Mouse (Mus musculus): ENCODE measurements around the gene Slc36a2.

Slc36a2 gene

GRCm38 (mm10) chr11:55184733-55185291 is at the start of gene Slc36a2:
TSS of gene Slc36a2 (minus strand) at chr11:55185077.
- no peak for DNase-seq (ENCODE audit: low read depth, low spot score)

- DNase-seq (ENCODE audit: low read depth, low spot score) = no peak
Measured at GRCm38 (mm10) chr11:55234288-55234687, 49.4 kb upstream of the Slc36a2 start.

GRCm38 (mm10) chr11:55231034-55231433 is 46.2 kb upstream of the Slc36a2 start:
- DNase-seq (ENCODE audit: low read depth, low spot score) = no peak

GRCm38 (mm10) chr11:55221306-55221705 is 36.4 kb upstream of the Slc36a2 start:
- DNase-seq (ENCODE audit: low read depth, low spot score) = no peak

GRCm38 (mm10) chr11:55218473-55218872 is 33.6 kb upstream of the Slc36a2 start:
- DNase-seq (ENCODE audit: low read depth, low spot score) = no peak

- DNase-seq (ENCODE audit: low read depth, low spot score) = no peak
Measured at GRCm38 (mm10) chr11:55217880-55218279, 33.0 kb upstream of the Slc36a2 start.

GRCm38 (mm10) chr11:55217418-55217817 is 32.5 kb upstream of the Slc36a2 start:
- DNase-seq (ENCODE audit: low read depth, low spot score) = no peak

- no peak for DNase-seq (ENCODE audit: low read depth, low spot score)
Measured at GRCm38 (mm10) chr11:55216830-55217229, 32.0 kb upstream of the Slc36a2 start.

GRCm38 (mm10) chr11:55216061-55216460 is 31.2 kb upstream of the Slc36a2 start:
- no peak for DNase-seq (ENCODE audit: low read depth, low spot score)

- no peak for DNase-seq (ENCODE audit: low read depth, low spot score)
Measured at GRCm38 (mm10) chr11:55214978-55215377, 30.1 kb upstream of the Slc36a2 start.

GRCm38 (mm10) chr11:55214161-55214560 is 29.3 kb upstream of the Slc36a2 start:
- DNase-seq (ENCODE audit: low read depth, low spot score) = no peak

GRCm38 (mm10) chr11:55213518-55213917 is 28.6 kb upstream of the Slc36a2 start:
- no peak for DNase-seq (ENCODE audit: low read depth, low spot score)

GRCm38 (mm10) chr11:55209626-55210353 is 24.9 kb upstream of the Slc36a2 start:
- DNase-seq (ENCODE audit: low read depth, low spot score) = no peak

GRCm38 (mm10) chr11:55209032-55209431 is 24.2 kb upstream of the Slc36a2 start:
- DNase-seq (ENCODE audit: low read depth, low spot score) = no peak

GRCm38 (mm10) chr11:55208001-55208690 is 23.3 kb upstream of the Slc36a2 start:
- DNase-seq (ENCODE audit: low read depth, low spot score) = no peak

GRCm38 (mm10) chr11:55204602-55205001 is 19.7 kb upstream of the Slc36a2 start:
- DNase-seq (ENCODE audit: low read depth, low spot score) = no peak

- peak; percentile 97 for DNase-seq (ENCODE audit: low read depth, low spot score)
Measured at GRCm38 (mm10) chr11:55204159-55204596, 19.3 kb upstream of the Slc36a2 start, which contains the start of gene Slc36a1. TSS of gene Slc36a1 (plus strand) at chr11:55204350.

GRCm38 (mm10) chr11:55197740-55198510 is 13.0 kb upstream of the Slc36a2 start:
- DNase-seq (ENCODE audit: low read depth, low spot score) = no peak

- DNase-seq (ENCODE audit: low read depth, low spot score) = no peak
Measured at GRCm38 (mm10) chr11:55197086-55197485, 12.2 kb upstream of the Slc36a2 start.

GRCm38 (mm10) chr11:55190216-55190615 is 5.3 kb upstream of the Slc36a2 start:
- no peak for DNase-seq (ENCODE audit: low read depth, low spot score)

GRCm38 (mm10) chr11:55187777-55188176 is 2.9 kb upstream of the Slc36a2 start:
- no peak for DNase-seq (ENCODE audit: low read depth, low spot score)

- no peak for DNase-seq (ENCODE audit: low read depth, low spot score)
Measured at GRCm38 (mm10) chr11:55187292-55187691, 2.4 kb upstream of the Slc36a2 start.

Measured in mesoderm, embryonic 11.5 days (tissue).